Mouse (Mus musculus) cerebellum, adult 9-11 months (tissue): ENCODE measurements at regions not wholly inside any gene's neighbourhood (a gene's known extent, or its start where the extent isn't known, plus 50 kb on each side); places are given as distances from the start of the nearest gene placed in this dataset.

Experiments
- DNase-seq: peaks from one replicate; pipeline ENCODE4 v3.0.0; 2022

DNA sequence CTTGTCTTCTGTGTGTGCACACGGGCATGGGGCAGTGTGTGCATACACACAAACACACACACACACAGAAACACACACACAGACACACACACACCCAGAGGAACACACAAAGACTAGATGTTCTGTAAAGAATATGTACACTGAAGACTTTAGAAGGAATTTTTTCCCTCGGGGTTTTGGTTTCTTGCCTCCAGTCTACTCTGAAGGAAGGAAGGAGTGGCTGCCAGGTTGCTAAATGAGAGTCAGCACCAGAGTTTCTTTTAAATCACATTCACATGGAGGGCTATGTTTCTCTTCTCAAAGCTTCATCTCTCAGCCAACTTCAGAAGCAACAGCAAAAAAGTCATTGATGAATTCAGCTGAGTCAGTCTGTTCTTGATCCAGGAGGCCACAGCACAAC, 61.8 kb upstream of the Irf2bp2 start:
- no peak for DNase-seq

DNA sequence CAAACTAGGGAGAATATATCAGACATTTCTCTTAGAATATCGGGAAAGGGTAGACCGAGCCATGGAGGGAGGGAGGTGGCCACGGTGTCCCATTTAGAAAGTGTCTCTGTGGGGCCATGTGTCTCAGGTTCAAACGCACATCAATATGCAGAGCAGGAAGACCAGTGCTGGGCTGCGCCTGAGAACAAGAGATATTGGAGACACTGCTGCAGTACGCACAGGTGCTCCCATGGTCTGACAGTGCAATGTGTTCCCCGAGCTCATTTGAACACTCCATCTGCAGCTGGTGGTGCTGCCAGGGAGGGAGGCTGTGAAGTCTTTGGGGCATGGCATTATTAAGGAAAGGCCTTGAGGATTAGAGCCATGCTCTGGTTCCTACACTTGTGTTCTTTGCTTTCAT, 60.6 kb upstream of the Irf2bp2 start:
- DNase-seq = no peak

DNA sequence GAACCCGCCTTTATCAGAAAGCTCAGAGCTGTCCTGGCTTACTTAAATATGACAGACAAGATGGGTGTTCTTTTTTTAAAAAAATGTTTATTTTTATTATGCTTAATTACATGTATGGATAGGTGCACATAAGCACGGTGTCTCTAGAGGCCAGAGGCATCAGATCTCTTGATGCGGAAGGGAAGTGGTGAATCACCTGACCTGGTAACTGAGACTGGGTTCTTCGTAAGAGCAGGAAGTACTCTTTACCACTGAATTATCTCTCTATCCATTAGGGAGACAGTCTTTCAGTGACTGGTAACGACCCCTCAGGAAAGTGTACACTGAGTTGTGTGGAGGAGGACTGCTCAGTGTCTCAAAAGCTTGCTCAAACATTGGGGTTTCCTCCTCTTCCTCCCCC, 58.4 kb upstream of the Irf2bp2 start:
- DNase-seq = no peak

DNA sequence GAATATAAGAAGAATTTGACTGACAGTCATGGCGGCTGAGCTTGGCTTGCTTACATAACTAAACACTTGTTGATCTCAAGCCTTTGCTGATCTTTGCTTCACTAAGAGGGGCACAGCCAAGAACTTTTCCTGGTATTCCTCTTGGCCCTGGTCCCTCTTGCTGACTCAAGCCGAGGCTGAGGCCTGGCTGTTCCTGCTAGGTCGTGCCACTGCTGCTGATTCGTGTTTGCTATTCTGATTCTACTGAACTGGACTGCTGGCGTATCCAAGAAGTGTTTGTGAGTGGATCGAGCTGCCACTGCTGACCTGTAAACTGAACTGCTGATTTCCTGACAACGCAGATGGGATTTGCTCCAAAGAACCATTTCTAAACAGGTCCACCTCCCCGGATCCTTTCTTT, 57.2 kb upstream of the Irf2bp2 start:
- no peak for DNase-seq

DNA sequence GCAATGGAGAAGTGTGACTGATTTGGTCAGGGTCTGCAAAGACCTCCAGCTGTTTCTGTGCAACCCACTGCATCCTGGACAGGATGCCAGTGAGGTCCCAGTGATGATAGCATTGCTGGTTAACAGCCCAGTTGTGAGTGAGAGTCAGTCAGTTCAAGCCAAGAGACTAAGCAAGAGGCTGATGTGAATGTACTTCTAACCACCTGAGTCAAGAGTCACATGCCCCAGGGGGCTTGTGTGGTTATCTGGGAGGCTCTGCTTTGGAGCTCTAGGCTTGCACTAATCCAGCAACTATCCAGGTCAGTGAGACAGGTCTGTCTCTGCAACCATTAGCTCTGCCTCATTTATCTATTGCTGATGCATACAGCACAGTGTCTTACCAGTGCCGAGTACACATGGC, 55.5 kb upstream of the Irf2bp2 start:
- no peak for DNase-seq

DNA sequence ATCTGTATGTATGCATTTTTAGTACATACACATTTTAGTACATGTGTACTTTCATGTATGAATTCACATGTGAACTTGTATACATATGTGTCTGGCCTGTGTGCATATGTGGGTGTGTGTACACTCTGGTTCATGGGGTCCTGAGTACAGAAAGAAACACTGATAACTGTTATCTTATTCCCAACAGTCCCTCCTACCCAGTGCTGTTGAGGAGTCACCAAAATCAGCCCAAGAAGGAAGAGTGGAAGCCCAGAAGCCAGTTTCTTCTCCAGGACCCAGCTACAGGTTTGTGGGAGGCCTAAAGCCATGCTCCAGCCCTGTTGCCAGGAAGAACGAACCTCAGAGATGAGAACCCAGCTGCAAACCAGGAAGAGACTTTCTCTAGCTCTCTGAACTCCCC, 53.6 kb upstream of the Irf2bp2 start:
- DNase-seq = no peak

DNA sequence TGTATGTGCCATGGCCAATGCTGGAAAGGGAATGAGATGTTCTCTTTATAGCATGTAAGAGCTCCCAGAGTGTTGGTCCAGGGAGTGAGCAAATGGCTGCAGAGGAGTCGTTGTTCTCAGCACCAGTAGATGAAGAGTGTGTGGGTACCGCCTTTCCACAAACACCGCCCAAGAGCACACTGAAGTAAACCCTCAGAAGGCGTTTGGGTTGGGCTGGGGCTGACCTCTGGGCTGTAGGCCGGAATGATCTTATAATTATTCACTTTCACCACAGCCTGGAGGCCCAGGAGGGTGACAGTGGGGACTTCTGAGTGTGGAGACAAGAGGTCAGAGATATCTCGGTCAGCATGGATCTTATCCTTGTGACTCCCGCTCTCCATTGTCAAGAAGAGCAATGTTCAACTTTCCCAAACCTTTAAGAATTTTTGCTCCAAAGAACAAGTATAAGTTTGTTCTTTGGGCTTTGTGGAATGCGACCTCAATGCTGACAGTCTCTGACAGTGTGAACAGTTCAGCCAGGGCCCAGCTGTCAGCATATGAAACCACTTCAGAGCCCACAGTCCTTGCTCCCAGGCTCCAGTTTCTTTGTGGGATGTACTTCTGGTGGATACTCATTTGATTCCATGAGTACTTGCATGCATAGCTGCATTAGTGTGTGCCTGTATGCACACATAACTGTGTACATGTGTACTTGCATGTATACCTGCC, 53.0 kb upstream of the Irf2bp2 start:
- DNase-seq = no peak

DNA sequence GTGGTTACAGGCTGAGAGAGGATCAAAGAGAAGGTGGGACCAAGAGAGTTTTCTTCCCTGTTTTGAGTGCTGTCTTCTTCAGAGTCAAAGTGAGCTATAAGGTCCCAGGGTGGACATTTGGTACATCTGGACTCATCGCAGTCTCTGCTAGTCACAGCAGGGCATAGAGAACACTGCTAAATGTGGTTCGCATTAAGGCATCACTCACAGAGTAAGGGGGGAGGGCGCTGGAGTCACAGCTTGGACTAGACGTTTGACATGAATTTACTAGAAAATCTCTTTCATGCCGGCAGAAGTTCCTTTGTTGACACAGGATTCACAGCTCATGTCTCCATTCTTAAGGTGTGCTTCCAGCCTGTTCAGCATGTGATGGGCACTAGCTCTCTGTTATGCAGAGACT, 50.4 kb upstream of the Irf2bp2 start:
- DNase-seq = no peak
